Mouse (Mus musculus) left cerebral cortex, postnatal 14 days (tissue): ENCODE data around the gene Ptprt. TPM values are rescaled to one million over a fixed set of nuclear protein-coding genes. Genes with fewer than 3 reads are reported as not detected.
"Not testable (repeated sequence)": the region's sequence is repeated elsewhere in the genome, so short reads cannot be mapped to it uniquely, and the experiment has no call there.

Experiments
- DNase-seq, 2 experiments: peaks; one replicate each; pipeline ENCODE4 v3.0.0; 2021 to 2022; ENCODE audit warnings: low spot score in 2 of 2, mixed read lengths in 1 of 2
- intact Hi-C: fragments of 180-260 bp; cut with DNase I; formaldehyde crosslinking; loops from one replicate; pipeline ENCODE4 v1.15.1; 2025
- total RNA-seq, 2 experiments: library from RNA; stranded (reverse); gene quantifications; 2 replicates each; pipeline ENCODE4 v1.2.3; 2021

The Ptprt gene
- total RNA-seq, 2 experiments from 2014 or later: 96.9 to 100 TPM

DNA sequence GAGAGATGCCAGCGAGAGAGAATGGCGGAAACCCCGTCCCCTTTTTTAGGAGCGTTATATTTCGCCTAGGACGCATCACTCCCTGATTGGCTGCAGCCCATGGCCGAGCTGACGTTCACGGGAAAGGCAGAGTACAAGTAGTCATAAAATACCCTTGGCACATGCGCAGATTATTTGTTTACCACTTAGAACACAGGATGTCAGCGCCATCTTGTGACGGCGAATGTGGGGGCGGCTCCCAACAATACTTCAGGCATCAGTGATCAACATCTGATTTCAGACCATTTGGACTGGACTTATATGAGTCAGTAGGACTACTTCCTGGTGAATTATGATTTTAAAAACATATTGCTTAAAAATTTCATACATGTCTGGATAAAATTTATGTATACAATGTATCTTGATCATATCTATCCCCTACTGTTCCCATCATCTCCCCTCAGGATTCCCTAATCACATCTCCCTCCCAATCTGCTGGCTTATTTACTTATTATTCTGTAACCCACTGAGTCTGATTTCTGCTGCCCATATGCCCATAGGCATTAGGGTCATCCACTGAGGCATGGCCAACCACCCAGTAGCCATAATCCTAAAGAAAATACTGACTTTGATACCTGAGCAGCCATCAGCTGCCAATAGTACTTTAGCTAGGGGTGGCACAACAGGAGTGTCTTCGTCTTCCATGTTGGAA lies 1148.9 kb downstream of the Ptprt start:
- intact Hi-C loops, DNase-seq: not testable (repeated sequence)

DNA sequence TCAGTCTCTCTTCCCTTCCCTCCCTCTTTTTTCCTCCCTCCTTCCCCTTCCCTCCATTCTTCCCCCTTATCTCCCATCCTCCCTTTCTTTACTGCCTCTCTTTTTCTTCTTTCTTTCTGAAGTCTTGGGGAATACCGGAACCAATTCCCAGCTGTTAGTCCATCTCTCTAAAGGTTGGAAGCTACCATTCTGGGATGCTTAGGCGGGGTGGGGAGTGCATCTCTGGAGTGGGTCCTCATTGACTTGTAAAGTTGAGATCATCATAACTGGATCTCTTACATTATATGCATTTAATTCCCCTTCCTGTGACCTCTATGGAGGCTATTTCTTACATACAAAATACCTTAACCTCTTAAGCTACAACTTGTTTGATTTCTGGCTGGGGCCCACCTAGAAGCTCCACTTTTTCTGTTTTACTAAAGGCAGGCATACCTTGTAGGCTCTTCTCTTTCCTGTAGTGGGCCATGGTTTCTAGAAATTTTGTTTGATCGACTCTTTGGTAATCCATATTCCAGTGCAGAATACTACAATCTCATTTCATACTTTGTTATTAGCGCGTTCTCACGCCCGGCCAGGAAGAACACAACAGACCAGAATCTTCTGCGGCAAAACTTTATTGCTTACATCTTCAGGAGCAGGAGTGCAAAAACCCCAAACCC lies 1149.7 kb downstream of the Ptprt start:
- DNase-seq: no peak
- intact Hi-C loops: no loop called here

DNA sequence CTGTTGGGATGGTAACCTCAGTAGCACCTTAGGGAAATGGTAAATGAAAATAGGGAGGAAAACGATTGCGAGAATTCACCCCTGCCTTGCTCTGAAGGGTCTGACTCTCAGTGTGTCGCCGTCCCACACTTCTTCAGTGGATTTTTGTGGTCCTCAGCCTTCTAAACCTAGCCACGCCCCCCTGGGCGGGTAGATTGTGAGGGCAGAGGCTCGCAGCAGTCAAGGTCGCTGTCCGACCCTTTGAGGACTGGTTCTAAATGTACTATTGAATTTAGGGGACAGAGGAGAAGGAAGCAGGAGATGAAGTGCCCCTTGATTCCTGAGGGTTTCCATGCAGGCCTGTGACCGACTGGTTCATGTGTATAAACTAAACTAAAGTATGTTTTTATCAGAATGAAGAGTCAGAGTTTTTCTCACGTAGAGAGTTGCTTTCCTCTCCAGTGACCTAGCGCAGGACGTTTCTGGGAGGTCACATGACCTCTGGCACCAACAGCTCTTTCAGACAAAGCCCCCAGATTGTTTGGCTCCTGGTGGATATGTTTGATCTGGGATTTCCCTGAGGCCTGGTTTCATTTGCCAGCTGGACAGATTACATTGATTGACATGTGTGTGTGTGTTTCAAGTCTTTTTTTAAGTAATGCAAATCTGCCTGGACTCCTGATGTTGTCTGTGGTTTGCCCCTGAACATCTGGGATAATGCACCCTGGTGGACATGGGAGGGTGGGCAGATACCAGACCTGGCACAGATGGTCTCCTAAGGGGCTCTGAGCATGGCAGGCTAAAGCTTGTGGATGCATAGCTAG lies 1161.6 kb downstream of the Ptprt start:
- DNase-seq: no peak
- intact Hi-C loops: no loop called here

DNA sequence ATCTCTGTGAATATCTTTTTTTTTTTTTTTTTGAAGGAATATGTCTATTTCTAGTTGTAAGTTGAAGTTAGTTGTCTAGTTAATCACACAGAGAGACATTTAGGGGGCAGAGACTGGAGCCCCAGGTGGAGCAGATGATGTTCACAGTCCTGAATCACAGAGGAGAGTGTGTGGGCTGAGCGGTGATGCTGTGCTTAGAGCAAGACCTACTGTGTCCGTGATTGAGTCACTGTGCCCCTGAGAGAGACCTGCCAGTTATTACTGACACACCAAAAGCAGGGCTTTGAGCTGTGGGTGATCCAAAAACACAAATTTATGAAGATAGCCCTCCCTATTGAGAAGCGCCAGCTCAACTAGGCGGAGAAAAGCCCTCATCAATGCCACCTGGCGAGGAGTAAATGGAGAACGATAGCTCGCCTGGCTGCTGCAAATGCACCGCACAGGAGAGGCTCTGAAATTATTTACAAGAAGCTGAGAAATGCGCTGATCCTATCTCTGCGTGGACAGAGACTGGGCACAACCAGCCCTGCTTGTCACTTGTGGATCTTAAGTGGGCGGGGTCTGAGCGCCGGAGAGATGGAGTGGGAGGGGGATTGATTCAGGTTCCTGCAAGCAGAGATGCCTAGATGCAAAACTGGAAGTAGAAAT lies 1162.4 kb downstream of the Ptprt start:
- no peak for DNase-seq
- intact Hi-C loops: no loop called here

GRCm38 (mm10) chr2:161481741-161482140 lies 1179.2 kb downstream of the Ptprt start:
- intact Hi-C loops: no loop called here

DNA sequence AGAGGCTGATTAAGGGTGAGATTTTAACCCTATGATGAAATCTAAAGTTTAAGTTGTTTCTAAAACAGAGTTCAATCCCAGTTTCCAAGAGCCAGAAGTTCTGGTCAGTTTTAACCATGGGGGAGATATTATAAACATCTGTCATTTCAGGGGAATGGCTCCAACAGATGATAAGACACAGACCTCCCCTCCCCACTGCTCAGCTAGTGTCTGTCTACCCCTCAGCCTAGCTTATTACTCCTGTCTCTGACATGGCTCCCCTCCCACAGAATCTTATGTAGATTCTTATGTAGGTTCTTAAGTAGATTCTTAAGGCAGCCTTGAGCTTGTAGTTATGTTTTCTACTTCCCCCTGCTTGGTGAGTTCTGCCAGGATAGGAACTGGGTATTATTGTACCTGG lies 1180.5 kb downstream of the Ptprt start:
- no peak for DNase-seq
- intact Hi-C loops: no loop called here

More at GRCm38 (mm10) chr2:161481741-161482140, 1179.2 kb downstream of the Ptprt start:
- no peak for DNase-seq
